Mouse (Mus musculus): ENCODE measurements at regions not wholly inside any gene's neighbourhood (a gene's known extent, or its start where the extent isn't known, plus 50 kb on each side); places are given as distances from the start of the nearest gene placed in this dataset.

DNA sequence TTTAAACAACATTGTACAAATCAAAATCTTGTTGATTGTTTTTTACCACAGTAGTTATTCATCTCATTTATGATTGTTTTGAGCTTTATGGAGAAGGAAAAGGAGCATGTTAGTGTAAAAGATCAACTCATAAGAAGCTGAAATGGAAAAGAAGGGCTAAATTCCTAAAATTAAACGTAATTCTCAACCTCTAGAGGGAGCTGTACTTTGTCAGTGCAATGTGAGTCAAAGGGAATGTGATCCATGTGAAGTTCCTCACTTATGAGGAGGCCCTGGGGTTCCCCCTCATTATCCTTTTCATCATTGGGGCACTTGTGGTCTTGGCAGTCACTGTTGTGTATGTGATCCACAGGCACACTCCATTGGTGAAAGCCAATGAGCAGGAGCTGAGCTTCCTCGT lies 54.0 kb upstream of the Vmn2r7 start:
- DNase-seq (ENCODE audit: low read depth, low spot score) (no peak), ATAC-seq (no peak)
- ChIA-PET POLR2A (no interaction called here), CTCF (interaction anchor here (1.0 kb wide), 1 partner anchor 12 kb away, joined by 4 read pairs; no protein-coding TSS in a partner anchor)
- in situ Hi-C loops (cut with MboI; ENCODE audit: low pct_unique_long_range_greater_than_20kb) = no loop called here
- peak; percentile 29 for TF ChIP-seq CTCF (IDR thresholded peaks at IDR 0.05)
- peaks cover 3% of the 10 kb centered on the region for H3K27me3 ChIP-seq

DNA sequence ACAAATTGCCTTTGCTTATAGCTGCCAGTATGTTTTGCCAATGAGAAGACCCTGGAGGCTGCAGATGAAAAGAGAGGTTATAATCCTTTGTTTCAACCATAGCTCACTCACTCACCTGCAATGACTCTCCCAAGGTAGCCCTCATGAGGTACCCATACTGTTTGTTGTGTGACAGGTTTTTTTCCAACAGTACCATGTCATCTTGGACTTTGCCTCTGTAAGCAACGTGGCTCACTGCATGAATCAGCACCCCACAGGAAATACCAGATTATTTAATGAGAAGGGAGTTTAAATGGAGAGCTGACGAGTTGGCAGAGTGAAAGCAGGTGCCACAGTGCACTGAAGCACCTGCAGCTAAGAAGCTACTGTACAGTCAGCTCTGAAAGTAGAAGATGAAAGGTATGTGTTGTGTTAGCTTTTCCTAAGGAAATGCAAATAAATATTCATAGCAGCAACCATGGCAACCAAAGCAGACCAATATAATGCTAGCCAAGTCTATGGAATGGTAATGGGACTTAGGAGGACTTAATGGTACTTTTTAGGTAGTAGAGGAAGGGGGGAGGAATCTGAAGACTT lies 56.8 kb upstream of the Vmn2r7 start:
- ChIA-PET POLR2A (no interaction called here), CTCF (interaction anchor here (1.0 to 2.8 kb wide), 2 partner anchors 10 to 11 kb away, joined by 3 to 12 read pairs; no protein-coding TSS in a partner anchor)
- in situ Hi-C loops (cut with MboI; ENCODE audit: low pct_unique_long_range_greater_than_20kb) = no loop called here

DNA sequence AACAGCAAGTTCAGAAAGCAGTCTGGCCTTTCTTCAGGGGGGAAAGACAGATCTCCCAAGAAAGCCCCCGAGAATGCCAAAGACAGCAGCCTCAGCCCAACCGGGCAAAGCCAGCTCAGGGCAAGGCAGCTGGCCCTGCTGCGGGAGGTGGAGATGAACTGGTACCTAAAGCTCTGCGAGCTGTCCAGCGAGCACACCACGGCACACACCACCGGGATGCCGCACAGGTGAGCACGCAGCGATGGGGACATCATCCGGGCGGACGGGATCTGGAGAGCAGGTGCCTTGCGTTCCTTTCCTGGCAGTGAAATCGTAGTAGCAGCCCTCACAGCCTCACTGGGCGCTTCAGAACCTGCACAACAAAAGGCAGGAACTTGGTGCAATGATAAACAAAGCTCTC lies 104.7 kb upstream of the Vmn2r7 start:
- ATAC-seq = no peak
- ChIA-PET CTCF (no interaction called here), POLR2A (no interaction called here)
- in situ Hi-C loops (cut with MboI; ENCODE audit: low pct_unique_long_range_greater_than_20kb) = no loop called here
- TF ChIP-seq CTCF (IDR thresholded peaks at IDR 0.05) = no peak
- no peak for DNase-seq (ENCODE audit: low read depth, low spot score)
- peaks cover 35% of the 10 kb centered on the region for H3K27me3 ChIP-seq

More for the DNA sequence above, 56.8 kb upstream of the Vmn2r7 start:
- peaks cover 3% of the 10 kb centered on the region for H3K27me3 ChIP-seq
- ATAC-seq = no peak
- DNase-seq (ENCODE audit: low read depth, low spot score) = no peak
- no peak for TF ChIP-seq CTCF (IDR thresholded peaks at IDR 0.05)

DNA sequence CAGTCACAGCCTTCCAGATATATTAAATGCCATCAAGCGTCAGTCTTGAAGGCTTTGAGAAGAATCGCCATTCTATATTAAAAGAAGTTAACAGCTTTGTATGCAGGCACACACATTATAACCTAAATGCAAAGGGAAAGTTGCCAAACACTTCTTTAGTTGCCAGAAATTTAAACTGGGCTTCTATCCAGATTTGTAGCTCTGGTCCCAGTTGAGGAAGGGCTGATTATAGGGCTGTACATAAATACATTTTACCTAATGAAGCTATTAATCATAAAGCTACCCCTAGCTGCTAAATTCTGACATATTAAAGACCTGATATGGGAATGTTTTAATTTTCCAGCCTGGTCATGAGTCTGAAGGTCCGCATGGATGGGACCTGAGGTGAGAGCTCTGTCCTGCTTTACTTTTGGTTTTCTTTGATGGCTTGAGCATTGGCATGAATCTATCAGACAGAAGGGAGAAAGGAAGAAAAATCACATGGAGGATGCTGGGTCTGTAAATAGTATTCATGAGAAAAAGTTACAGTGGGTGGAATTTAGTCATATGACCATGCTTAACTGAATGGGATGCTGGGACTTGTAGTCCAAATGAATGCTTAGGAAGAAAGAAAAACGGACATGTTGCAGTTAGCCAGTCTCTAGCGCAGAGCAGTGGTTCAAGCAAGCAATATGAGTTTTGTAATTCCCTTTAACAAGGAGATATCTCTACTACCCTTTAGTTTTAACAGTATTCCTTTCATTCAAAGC lies 120.3 kb upstream of the Vmn2r7 start:
- ATAC-seq (no peak), DNase-seq (ENCODE audit: low read depth, low spot score) (no peak)
- TF ChIP-seq CTCF (IDR thresholded peaks at IDR 0.05) = no peak
- H3K27me3 ChIP-seq = peaks cover 3% of the 10 kb centered on the region
- in situ Hi-C loops (cut with MboI; ENCODE audit: low pct_unique_long_range_greater_than_20kb) = no loop called here
- POLR2A ChIA-PET = no interaction called here
- CTCF ChIA-PET = interaction anchor here (1.8 to 2.5 kb wide), 2 partner anchors 10 to 12 kb away, joined by 5 to 7 read pairs; no protein-coding TSS in a partner anchor

DNA sequence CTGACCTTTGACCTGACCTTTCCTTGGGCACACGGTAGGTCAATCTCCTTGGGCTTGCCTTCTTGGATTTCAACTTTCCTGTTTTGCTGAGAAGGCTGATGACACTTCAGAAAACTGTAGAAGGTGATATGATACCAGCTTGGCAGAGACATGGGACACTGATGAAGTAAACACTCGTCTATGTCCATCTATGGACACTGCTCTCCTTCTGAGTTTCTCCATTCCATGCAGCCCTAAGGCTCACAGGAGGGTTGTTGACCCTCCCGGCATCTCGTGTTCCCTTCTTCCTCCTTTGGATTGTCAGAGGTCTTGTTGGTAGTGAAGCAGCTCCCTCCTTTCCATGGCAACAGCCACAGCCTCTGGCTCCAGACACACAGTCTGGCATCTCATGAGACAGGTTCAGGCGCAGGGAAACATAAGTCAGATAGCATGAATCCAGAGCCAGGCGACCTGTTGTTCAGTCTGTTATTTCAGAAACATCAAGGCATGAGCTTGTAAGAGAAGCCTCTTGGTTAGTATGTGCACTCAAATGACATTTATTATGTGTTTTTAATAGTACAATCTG lies 120.9 kb upstream of the Vmn2r7 start:
- CTCF ChIA-PET = interaction anchor here (2.5 kb wide), 1 partner anchor 9 kb away, joined by 7 read pairs; no protein-coding TSS in a partner anchor
- H3K27me3 ChIP-seq = peaks cover 3% of the 10 kb centered on the region
- ATAC-seq = no peak
- TF ChIP-seq CTCF (IDR thresholded peaks at IDR 0.05) = no peak
- in situ Hi-C loops (cut with MboI; ENCODE audit: low pct_unique_long_range_greater_than_20kb) = no loop called here
- POLR2A ChIA-PET = no interaction called here
- DNase-seq (ENCODE audit: low read depth, low spot score) = no peak

DNA sequence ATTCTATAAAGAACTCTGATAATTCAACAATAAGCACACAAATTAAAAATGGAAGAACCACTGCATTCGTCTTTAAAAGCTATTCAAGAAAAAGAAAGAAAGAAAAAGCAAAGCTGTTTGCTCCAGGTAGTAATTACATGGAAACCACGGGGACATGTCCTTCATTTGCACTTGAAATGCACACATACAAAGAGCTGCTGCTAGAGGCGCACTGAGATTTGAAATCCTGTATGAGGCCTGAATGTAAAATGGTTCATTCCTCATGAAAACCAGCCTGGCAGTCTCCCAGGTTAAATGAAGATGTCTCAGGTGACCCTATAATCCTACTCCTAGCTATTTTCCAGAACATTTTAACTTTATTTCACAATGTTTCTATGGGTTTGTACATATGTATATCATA lies 123.7 kb upstream of the Vmn2r7 start:
- peaks cover 3% of the 10 kb centered on the region for H3K27me3 ChIP-seq
- DNase-seq (ENCODE audit: low read depth, low spot score) (no peak), ATAC-seq (no peak)
- in situ Hi-C loops (cut with MboI; ENCODE audit: low pct_unique_long_range_greater_than_20kb) = no loop called here
- ChIA-PET CTCF (no interaction called here), POLR2A (no interaction called here)
- TF ChIP-seq CTCF (IDR thresholded peaks at IDR 0.05) = no peak

DNA sequence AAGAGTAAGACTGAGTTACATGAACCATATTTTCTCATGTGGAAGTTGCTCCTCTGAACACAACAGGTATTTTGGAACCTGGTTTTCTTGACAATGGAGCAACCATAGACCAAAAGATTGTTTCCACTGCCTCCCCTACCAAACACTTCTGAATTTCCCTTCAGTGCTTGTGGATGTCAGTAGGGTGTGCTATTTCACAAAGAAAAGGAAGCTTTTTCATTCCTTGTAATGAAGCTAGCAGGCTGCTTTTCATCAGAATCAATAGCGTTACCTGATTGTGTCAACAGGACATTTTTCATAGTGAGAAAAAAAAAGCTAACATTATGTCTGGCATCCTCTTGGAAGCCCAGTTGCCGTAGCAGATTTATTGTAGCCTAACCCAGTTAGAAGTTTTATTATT lies 124.8 kb upstream of the Kcnab1 start:
- in situ Hi-C loops (cut with MboI; ENCODE audit: low pct_unique_long_range_greater_than_20kb) = loop anchor here (10.0 kb wide), 1 partner anchor 880 kb away; no protein-coding TSS in a partner anchor
- CTCF ChIA-PET = interaction anchor here (2.0 to 2.3 kb wide), 2 partner anchors 10 to 945 kb away, joined by 5 to 17 read pairs; no protein-coding TSS in a partner anchor
- ATAC-seq (no peak), DNase-seq (ENCODE audit: low read depth, low spot score) (no peak)
- POLR2A ChIA-PET = no interaction called here
- H3K27me3 ChIP-seq = peaks cover 4% of the 10 kb centered on the region
- TF ChIP-seq CTCF (IDR thresholded peaks at IDR 0.05) = peak; percentile 37

DNA sequence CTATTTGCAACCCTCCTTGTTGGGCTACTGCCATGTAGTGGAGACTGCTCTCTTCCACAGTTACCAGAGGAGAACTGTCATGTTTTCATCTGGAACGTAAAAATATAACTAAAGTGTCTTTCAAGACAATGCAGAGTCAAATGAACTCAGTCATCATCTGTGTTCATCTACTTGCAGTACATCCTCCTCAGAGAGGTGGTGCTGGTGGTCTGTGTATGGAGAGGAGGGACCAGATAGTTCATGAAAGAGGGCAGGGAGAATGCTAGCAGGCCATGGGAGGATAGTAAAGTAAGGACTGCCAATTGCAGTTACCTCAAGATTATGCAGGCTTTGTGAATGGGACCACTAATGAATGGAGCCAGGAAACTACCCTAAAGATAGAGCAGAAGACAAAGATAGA lies 121.5 kb upstream of the Kcnab1 start:
- peaks cover 9% of the 10 kb centered on the region for H3K27me3 ChIP-seq
- DNase-seq (ENCODE audit: low read depth, low spot score) = no peak
- no peak for ATAC-seq
- peak; percentile 61 for TF ChIP-seq CTCF (IDR thresholded peaks at IDR 0.05)
- in situ Hi-C loops (cut with MboI; ENCODE audit: low pct_unique_long_range_greater_than_20kb) = loop anchor here (10.0 kb wide), 1 partner anchor 877 kb away; no protein-coding TSS in a partner anchor
- CTCF ChIA-PET = interaction anchor here (0.9 to 1.7 kb wide), 2 partner anchors 364 to 942 kb away, joined by 3 to 4 read pairs; no protein-coding TSS in a partner anchor
- POLR2A ChIA-PET = no interaction called here

DNA sequence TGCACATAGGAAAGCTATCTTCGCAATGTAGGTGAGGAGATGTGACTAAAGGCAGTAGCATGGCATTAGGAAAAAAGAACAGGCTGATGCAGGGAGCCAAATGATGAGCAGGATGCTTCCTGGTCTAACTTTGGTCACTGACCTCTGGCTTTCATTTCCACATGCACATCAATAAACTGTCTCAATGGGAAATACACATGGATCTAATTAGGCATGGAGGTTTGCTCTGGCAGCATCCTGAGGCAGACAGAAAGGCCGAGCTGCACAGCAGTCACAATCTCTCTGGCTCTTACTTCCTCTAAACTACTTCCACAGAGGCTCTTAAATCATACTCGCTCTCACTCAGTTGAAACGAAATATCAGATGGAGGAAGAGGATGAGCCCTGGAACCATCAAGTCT lies 112.7 kb upstream of the Kcnab1 start:
- no peak for ATAC-seq

DNA sequence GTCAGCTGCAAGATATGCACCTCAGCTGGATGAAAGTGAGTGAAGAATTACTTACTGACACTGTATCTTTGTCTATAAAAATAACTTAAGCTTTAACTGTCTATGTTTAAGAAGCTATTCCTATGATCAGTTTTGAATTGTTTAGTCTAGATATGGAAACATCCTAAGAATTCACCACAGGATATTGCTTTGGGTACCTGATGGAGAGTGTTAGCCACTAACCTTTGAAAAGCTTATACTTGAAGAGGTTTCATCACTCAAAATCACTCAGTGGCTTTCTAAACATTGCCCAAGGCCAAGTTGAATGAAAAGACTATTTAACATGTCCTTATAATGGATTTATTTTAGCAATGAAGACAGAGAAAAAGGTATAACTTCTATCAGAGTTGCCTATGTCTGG lies 111.6 kb upstream of the Kcnab1 start:
- peak; percentile 19 for DNase-seq (ENCODE audit: low read depth, low spot score)
- in situ Hi-C loops (cut with MboI; ENCODE audit: low pct_unique_long_range_greater_than_20kb) = loop anchor here (5.0 to 10.0 kb wide), 2 partner anchors 347 to 940 kb away; no protein-coding TSS in a partner anchor
- H3K27me3 ChIP-seq = no peaks in the 10 kb centered on the region
- ATAC-seq = peak; percentile 64
- CTCF ChIA-PET = interaction anchor here (1.0 to 1.5 kb wide), 3 partner anchors 8 to 25 kb away, joined by 3 to 4 read pairs (median 4); no protein-coding TSS in a partner anchor
- TF ChIP-seq CTCF (IDR thresholded peaks at IDR 0.05) = no peak
- POLR2A ChIA-PET = no interaction called here

More for the DNA sequence above, 112.7 kb upstream of the Kcnab1 start:
- ChIA-PET CTCF (interaction anchor here (1.2 kb wide), 1 partner anchor 11 kb away, joined by 4 read pairs; no protein-coding TSS in a partner anchor), POLR2A (no interaction called here)
- no peak for TF ChIP-seq CTCF (IDR thresholded peaks at IDR 0.05)
- no peak for DNase-seq (ENCODE audit: low read depth, low spot score)
- in situ Hi-C loops (cut with MboI; ENCODE audit: low pct_unique_long_range_greater_than_20kb) = loop anchor here (5.0 to 10.0 kb wide), 2 partner anchors 348 to 941 kb away; no protein-coding TSS in a partner anchor
- H3K27me3 ChIP-seq = no peaks in the 10 kb centered on the region

DNA sequence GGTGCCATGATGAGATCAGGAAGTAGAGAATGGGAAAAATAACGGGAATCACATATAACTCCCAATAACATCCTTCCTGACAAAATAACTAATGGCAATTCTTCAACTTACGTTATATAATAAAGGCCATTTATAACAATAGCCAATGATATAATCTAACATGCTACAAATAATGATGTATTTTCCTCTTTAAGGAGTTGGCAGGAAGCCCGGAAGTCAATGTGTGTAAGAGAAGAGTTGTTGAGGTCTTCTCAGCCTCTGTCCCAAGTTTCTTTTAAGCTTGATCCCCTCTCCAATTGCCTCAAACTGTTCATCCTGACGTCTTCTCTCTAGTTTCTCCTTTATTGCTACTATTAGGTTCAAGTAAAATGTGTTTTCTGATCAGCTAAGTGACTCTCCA lies 108.1 kb upstream of the Kcnab1 start:
- POLR2A ChIA-PET = no interaction called here
- in situ Hi-C loops (cut with MboI; ENCODE audit: low pct_unique_long_range_greater_than_20kb) = no loop called here
- ATAC-seq (no peak), DNase-seq (ENCODE audit: low read depth, low spot score) (no peak)
- CTCF ChIA-PET = no interaction called here
- H3K27me3 ChIP-seq = no peaks in the 10 kb centered on the region
- TF ChIP-seq CTCF (IDR thresholded peaks at IDR 0.05) = no peak

Data from Patski (cell line).